Mouse (Mus musculus): Measurements from ENCODE around the gene Slc17a7. TPM values are rescaled to one million over a fixed set of nuclear protein-coding genes. Genes with fewer than 3 reads are reported as not detected.

The Slc17a7 gene
- polyA plus RNA-seq, 1 experiment from 2014 or later = 0.52 TPM

DNA sequence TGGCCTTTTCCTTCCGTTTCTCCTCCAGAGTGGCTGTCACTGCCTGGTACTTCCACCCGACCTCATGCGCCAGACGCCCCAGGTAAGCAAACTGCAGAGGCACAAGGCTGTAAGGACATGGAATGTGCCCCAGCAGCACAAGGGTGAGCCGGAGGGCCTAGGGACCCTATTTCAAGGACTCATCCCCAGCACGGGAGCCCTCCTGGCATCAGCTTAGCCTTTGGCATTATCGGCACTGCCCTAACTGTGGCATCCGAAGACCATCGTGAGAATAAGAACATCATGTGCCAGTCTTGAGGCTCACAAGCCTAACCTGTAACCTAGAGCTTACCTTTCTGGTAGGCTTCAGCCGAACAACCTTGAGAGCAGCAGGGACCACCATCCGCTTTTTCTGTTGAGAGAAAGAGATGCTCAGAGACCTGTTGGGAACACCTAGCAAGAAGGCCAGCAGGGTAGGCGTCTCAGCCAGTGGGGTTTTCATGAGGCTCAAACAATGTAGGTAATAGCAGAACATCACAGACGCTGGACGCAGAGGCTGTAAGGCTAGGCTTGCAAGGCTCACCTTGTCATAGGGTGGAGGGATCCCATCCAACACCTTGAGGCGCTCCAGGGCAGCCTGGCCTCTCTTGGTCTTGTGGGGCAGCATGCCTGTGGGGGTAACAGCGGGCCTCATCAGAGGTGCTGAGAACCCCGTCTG, 37.5 kb upstream of the Slc17a7 start:
- no peaks in the 10 kb centered on the region for H3K27me3 ChIP-seq (ENCODE audit: low read depth, poor library complexity, severe bottlenecking)
- WGBS = 82% methylated on average over 17 of the region's 17 CpGs
- H3K4me3 ChIP-seq = peak overlapping the region; percentile 95
- H3K27ac ChIP-seq (replicated peaks) = peak overlapping the region; percentile 100
- no peak for DNase-seq (ENCODE audit: low spot score)
- H3K9me3 ChIP-seq (replicated peaks) = no peaks in the 10 kb centered on the region
- H3K4me1 ChIP-seq = peaks cover 67% of the 10 kb centered on the region
- H3K36me3 ChIP-seq = peaks cover 57% of the 10 kb centered on the region

DNA sequence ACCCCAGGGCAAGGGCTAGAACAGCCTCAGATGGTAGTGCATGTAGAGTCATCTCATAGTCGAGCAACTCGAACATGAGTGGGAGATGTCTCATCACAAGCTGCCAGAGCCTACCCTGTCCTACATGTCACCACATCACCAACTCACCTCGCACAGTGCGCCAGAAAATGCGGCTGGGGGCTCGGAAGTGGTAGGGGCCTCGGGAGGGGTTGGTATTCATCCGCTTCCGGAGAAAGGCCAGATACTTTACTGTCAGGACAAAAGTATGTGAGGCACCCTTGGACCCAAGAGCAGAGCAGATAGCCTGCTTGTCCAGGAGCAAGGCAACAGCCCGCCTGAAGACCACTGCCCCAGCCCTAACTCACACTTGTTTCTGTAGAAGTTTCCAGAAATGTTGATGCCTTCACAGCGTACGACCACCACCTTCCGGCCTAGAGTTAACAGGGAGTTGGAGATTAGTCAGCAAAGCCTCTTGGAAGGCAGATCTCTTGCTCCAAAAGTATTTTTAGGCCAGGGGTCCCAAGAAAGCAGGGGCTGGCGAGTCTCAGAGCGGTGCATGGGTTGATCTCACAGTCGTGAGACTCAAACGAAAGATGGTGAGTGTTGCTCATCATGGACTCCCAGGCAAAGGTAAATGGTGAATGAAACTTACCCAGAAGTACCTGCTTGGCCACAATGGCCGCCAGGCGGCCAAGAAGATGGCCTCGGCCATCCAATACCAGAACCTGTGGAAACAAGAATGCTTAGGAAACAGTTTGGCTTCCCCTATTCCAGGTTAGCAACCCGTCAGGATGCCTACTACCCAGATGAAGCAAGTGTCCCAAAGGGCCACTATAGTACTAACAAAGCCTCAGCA, 36.7 kb upstream of the Slc17a7 start:
- Histone ChIP-seq H3K4me1 (peaks cover 63% of the 10 kb centered on the region), H3K27ac (replicated peaks) (peak overlapping the region; percentile 100), H3K36me3 (peaks cover 50% of the 10 kb centered on the region), H3K9me3 (replicated peaks) (no peaks in the 10 kb centered on the region), H3K4me3 (peak overlapping the region; percentile 95), H3K27me3 (ENCODE audit: low read depth, poor library complexity, severe bottlenecking) (no peaks in the 10 kb centered on the region)
- WGBS = 53% methylated on average over 21 of the region's 21 CpGs
- no peak for DNase-seq (ENCODE audit: low spot score)

DNA sequence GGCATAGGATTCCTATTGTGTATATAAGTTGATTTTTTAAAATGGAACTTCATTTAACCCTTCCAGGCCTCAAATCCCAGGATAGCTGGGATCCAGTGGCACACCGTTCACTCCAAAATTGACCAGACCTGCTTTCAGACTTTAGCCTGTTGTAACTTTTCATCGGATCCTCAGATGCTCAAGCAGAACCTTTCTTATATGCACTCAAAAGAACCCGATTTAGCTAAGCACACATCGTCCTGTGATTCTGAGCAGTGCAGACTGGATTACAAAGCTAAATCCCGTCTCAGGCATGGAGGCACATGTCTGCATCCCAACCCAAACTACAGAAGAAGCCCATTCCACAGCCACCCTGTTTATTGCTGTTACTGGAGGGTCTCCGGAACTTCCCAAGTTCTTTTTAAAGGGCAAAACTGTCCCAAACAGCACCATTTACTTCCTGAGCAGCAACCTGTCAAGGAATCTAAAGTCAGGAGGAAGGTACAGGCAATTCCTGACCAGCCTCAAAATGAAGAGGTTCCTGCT, 36.0 kb upstream of the Slc17a7 start:
- under 1% methylated on average over 6 of the region's 6 CpGs for WGBS
- no peaks in the 10 kb centered on the region for H3K27me3 ChIP-seq (ENCODE audit: low read depth, poor library complexity, severe bottlenecking)
- peaks cover 43% of the 10 kb centered on the region for H3K36me3 ChIP-seq
- H3K9me3 ChIP-seq (replicated peaks) = no peaks in the 10 kb centered on the region
- peak overlapping the region; percentile 95 for H3K4me3 ChIP-seq
- peaks cover 57% of the 10 kb centered on the region for H3K4me1 ChIP-seq
- no peak for DNase-seq (ENCODE audit: low spot score)
- H3K27ac ChIP-seq (replicated peaks) = peak overlapping the region; percentile 100

DNA sequence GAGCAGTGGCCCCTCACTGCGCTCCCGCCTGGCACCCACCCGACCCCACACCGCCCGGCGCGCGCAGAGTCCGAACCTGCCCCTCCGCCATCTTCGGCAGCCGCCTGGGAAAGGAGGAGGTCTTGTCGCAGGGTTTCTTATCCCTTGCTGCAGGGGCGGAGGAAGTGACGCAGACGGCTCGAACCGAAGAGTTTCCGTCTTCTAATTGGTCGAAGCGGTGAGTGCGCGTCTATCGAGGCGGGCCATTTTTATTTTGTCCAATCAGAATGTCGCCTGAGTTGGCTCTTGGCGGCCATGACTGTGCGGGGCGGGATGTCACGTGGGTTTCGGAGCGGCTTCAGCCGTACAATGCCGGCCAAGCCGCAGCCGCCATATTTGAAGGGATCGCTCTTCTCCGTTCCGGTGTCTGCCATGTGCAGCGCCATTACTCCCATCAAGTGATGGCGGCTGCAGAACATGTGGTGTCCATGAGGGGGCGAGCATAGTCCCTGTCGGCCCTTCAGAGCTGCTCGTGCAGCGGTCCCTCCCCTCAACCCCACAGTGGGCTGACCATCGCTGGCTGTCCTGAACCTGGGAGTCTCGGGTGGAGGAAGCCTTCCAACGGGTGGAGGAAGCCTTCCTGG, 35.0 kb upstream of the Slc17a7 start, which contains the start of gene Rpl13a:
Gene Rpl13a (minus strand): TSS at position 138 of the 623 bp plus-strand sequence.
- H3K36me3 ChIP-seq = peaks cover 35% of the 10 kb centered on the region
- no peaks in the 10 kb centered on the region for H3K27me3 ChIP-seq (ENCODE audit: low read depth, poor library complexity, severe bottlenecking)
- H3K27ac ChIP-seq (replicated peaks) = peak within 1 kb of the TSS; percentile 100
- no peaks in the 10 kb centered on the region for H3K9me3 ChIP-seq (replicated peaks)
- under 1% methylated on average over 48 of the region's 48 CpGs for WGBS
- peak; percentile 99 for DNase-seq (ENCODE audit: low spot score)
- peak within 1 kb of the TSS; percentile 95 for H3K4me3 ChIP-seq
- peaks cover 49% of the 10 kb centered on the region for H3K4me1 ChIP-seq

DNA sequence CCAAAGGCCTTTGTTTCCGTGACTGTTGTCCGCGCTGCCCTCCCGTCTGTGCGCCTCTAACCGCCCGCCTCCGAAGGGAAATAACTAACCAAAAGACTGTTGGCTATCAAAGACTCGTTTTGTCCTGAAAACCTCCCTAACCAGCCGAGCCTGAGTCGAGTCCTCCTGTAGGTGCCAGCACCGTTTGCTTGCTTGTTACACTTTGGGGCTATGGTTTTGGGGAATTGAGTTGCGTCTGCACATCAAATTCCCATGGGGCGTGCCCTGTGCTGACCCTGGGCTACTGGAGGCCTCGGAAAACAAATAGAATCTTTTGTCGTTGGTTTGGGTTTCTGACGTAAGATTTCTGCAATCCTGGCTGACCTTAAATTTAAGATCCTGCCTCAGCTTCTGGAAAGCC, 34.4 kb upstream of the Slc17a7 start:
- DNase-seq (ENCODE audit: low spot score) = no peak
- Histone ChIP-seq H3K27ac (replicated peaks) (peak overlapping the region; percentile 100), H3K9me3 (replicated peaks) (no peaks in the 10 kb centered on the region), H3K36me3 (peaks cover 35% of the 10 kb centered on the region), H3K27me3 (ENCODE audit: low read depth, poor library complexity, severe bottlenecking) (peaks cover under 1% of the 10 kb centered on the region; the same call in 1 of the 2 replicates), H3K4me3 (peak overlapping the region; percentile 95), H3K4me1 (peaks cover 53% of the 10 kb centered on the region)
- WGBS = under 1% methylated on average over 17 of the region's 17 CpGs

DNA sequence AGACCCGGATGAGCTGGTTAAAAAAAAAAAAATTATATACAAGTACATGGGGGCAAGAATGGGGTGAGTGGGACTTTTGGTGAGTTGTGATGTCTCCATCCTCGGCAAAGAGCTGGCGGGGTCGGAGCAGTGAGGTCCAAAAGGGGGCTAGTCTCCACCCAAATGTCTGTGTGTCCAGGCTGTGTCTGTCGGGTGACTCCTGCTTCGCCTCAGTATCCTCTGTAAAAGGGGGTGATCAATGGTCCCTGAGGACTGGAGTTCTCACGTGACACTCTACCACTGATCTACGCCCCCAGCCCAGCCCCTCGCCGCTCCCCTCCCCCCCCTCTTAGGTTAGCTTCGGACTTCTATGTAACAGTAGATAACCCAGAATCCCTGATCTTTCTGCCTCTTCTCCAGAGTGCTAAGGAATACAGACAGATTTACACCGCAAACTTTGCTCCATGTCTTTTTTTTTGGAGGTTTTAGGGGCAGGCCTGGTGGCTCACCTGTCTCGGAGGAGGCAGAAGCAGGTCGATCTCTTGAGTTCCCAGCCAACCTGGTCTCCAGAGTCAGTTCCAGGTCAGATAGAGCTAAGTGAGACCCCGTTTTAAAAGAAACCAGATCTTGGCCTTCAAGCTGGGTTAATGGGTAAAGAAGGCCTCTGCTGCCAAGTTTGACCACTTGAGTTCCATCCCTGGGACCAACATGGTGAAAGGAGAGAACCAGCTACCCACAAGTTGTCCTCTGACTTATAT, 33.8 kb upstream of the Slc17a7 start:
- Histone ChIP-seq H3K4me3 (peak overlapping the region; percentile 95), H3K9me3 (replicated peaks) (no peaks in the 10 kb centered on the region), H3K27me3 (ENCODE audit: low read depth, poor library complexity, severe bottlenecking) (peaks cover 7% of the 10 kb centered on the region), H3K36me3 (peaks cover 30% of the 10 kb centered on the region), H3K27ac (replicated peaks) (peak overlapping the region; percentile 100), H3K4me1 (peaks cover 52% of the 10 kb centered on the region)
- WGBS = 55% methylated on average over 15 of the region's 15 CpGs
- no peak for DNase-seq (ENCODE audit: low spot score)

DNA sequence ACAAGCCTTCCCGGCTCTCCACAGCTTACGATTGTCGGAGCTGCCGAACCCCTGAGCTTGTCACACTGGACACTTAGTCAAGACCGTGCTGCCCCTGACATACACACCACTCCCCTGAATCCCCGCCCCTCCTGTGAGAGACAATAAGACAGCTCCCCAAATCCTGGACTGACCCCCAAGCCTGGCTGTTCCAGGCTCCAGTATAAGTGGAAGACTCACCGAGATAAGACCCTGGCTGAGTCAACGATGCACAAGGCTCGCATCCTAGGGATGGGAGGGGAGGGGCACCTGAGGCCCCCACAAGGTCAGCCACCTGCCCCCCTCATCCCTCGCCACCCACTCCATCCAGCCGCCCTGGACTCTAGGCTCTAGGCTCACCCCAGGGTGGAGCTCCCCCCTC, 31.9 kb upstream of the Slc17a7 start:
- 76% methylated on average over 11 of the region's 11 CpGs for WGBS
- Histone ChIP-seq H3K4me1 (peaks cover 42% of the 10 kb centered on the region), H3K36me3 (peaks cover 11% of the 10 kb centered on the region), H3K27ac (replicated peaks) (peak overlapping the region; percentile 50; the same call in 1 of the 2 replicates), H3K9me3 (replicated peaks) (no peaks in the 10 kb centered on the region), H3K4me3 (no peak overlapping the region), H3K27me3 (ENCODE audit: low read depth, poor library complexity, severe bottlenecking) (peaks cover 23% of the 10 kb centered on the region)
- no peak for DNase-seq (ENCODE audit: low spot score)

DNA sequence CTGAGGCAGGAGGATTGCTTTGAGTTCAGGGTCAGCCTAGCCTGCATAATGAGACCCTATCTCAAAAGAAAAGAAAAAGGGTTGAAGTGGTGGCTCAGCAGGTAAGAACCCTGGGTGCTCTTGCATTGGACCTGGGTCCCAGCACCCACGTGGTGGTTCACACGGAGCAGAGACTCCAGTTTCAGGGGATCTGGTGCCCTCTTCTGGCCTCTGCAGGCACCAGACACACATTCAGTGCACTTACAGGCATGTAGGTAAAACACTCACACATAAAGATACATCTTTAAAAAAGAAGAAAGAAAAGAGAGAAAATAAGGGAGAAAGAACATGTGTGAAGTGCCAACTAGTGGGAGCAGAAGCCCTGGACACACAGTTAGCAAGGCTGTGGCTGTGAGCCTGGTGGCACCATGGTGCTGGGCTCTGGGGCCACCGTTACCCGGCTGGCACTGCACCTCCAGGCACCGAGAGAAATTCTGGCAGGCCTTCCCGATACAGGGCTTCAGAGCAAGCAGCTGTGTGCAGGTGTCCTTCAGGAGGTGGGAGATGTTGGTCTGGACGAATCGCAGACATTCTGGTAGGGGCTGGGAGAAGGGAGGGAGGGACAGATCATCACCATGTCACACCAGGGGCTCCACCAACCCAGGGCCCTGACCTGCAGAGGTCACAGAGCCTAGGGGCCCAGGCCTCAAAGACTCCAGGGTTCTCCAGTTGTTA, 30.1 kb upstream of the Slc17a7 start:
- H3K4me1 ChIP-seq = peaks cover 33% of the 10 kb centered on the region
- H3K4me3 ChIP-seq = no peak overlapping the region; the same call in 1 of the 2 replicates
- no peak for DNase-seq (ENCODE audit: low spot score)
- H3K36me3 ChIP-seq = no peaks in the 10 kb centered on the region
- 79% methylated on average over 8 of the region's 8 CpGs for WGBS
- H3K9me3 ChIP-seq (replicated peaks) = no peaks in the 10 kb centered on the region
- H3K27me3 ChIP-seq (ENCODE audit: low read depth, poor library complexity, severe bottlenecking) = peaks cover 35% of the 10 kb centered on the region
- H3K27ac ChIP-seq (replicated peaks) = no peak overlapping the region

DNA sequence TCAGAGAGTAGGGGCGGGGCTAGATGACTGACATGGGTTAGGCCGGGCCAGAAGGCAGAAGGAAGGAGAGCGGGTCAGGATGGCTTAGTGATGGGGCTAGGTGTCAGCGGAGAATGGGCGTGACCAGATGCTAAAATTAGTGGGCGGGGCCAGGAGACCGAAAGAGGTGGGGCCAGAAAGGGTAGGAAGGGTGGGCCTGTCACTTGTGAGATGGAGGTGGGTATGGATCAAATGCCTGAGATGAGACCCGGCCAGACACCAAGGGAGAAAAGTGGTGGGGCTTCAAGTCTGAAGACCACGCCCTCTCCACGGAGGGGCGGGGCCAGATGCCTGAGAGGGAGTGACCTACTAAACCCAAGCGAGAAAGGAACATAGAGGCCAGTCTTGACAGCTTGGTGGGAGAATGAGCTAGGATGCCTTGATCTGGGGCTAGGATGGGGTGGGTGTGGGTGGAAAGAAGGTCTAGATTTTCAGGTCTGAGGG, 29.2 kb upstream of the Slc17a7 start:
- no peaks in the 10 kb centered on the region for H3K9me3 ChIP-seq (replicated peaks)
- H3K36me3 ChIP-seq = no peaks in the 10 kb centered on the region
- H3K4me1 ChIP-seq = peaks cover 29% of the 10 kb centered on the region
- H3K27me3 ChIP-seq (ENCODE audit: low read depth, poor library complexity, severe bottlenecking) = peaks cover 35% of the 10 kb centered on the region
- peak overlapping the region; percentile 66; the same call in 1 of the 2 replicates for H3K4me3 ChIP-seq
- H3K27ac ChIP-seq (replicated peaks) = no peak overlapping the region
- 6% methylated on average over 12 of the region's 12 CpGs for WGBS
- DNase-seq (ENCODE audit: low spot score) = no peak

DNA sequence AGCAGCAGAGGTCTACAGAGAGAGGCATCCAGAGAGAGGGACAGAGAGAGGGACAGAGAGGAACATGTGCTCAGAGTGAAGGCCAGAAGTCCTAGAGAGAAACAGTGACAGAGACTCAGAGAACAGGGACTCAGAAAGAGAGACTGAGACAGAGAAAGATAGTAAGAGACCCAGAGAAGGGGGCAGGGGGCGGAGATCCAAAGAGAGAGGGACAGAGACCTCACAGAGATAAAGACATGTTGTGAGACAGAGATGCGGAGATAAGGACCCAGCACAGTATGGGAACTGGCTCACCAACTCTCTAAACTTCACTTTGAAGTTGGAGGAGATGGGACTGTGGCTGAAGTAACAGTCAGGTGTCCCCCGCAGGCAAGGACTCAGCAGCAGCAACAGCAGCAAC, 28.4 kb upstream of the Slc17a7 start:
- peak overlapping the region; percentile 66 for H3K4me3 ChIP-seq
- no peak for DNase-seq (ENCODE audit: low spot score)
- H3K27ac ChIP-seq (replicated peaks) = peak overlapping the region; percentile 74
- 85% methylated on average over 3 of the region's 3 CpGs for WGBS
- H3K27me3 ChIP-seq (ENCODE audit: low read depth, poor library complexity, severe bottlenecking) = peaks cover 35% of the 10 kb centered on the region
- no peaks in the 10 kb centered on the region for H3K9me3 ChIP-seq (replicated peaks)
- no peaks in the 10 kb centered on the region for H3K36me3 ChIP-seq
- peaks cover 23% of the 10 kb centered on the region for H3K4me1 ChIP-seq

DNA sequence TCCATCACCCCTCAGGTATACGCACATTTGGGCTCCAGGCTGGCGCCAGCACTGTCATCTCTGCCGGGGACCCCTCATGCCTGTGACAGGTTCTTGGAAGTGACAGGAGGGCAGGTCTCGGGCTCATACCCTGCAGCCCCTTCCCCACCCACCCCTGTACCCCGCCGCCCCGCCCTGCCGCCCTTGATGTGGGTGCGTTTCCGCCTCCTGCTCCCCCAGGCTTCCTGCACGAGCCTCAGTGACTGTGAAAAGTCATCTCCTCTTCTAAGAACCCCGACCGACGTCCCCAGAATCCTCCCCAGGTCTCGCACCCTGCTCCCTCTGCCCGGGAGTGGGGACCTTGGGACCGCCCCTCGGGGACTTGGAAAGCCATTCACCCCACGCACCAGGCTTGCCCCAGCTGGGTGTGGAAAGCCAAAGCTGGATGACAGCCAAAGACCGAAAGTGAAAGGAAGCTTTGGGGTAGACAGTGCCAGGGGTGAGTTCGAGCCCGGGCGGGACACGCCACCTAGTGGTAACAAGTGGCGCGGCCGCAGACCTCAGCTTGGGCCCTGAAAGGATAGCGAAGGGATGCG, 27.7 kb upstream of the Slc17a7 start, which contains the start of the genes Gm45713 and Flt3l:
Gene Gm45713 (minus strand): TSS at position 239 of the 575 bp plus-strand sequence.
Gene Flt3l (minus strand): TSS at position 440 of the 575 bp plus-strand sequence.
- 4% methylated on average over 28 of the region's 29 CpGs for WGBS
- peak within 1 kb of the TSS; percentile 74 for H3K27ac ChIP-seq (replicated peaks)
- peak; percentile 84 for DNase-seq (ENCODE audit: low spot score)
- no peaks in the 10 kb centered on the region for H3K36me3 ChIP-seq
- H3K4me1 ChIP-seq = peaks cover 23% of the 10 kb centered on the region
- peak within 1 kb of the TSS; percentile 66 for H3K4me3 ChIP-seq
- H3K27me3 ChIP-seq (ENCODE audit: low read depth, poor library complexity, severe bottlenecking) = peaks cover 35% of the 10 kb centered on the region
- H3K9me3 ChIP-seq (replicated peaks) = no peaks in the 10 kb centered on the region
